Mouse (Mus musculus) gastrocnemius, postnatal 4 days (tissue): ENCODE results near the gene Prss58. TPM values are rescaled to one million over a fixed set of nuclear protein-coding genes. Genes with fewer than 3 reads are reported as not detected.

Experiments
- DNase-seq, 2 experiments: peaks; one replicate each; pipeline ENCODE4 v3.0.0; 2021 to 2022; ENCODE audit warnings: low spot score in 2 of 2, mixed read lengths in 2 of 2
- long read RNA-seq, 2 experiments: library from polyadenylated mRNA; stranded (forward); transcript quantifications; one replicate each; pipeline ENCODE4 v2.0.0; 2021
- total RNA-seq, 2 experiments: library from RNA; stranded (reverse); gene quantifications; 2 replicates each; pipeline ENCODE4 v1.2.3; 2021

The Prss58 gene
- not detected for total RNA-seq
- long read RNA-seq, experiment 1: 0 reads
- long read RNA-seq, experiment 2: 0 reads

GRCm38 (mm10) chr6:40900287-40900686, at the start of gene Prss58:
Gene Prss58, minus strand, starts transcription at chr6:40900387.
- no peak for DNase-seq

DNA sequence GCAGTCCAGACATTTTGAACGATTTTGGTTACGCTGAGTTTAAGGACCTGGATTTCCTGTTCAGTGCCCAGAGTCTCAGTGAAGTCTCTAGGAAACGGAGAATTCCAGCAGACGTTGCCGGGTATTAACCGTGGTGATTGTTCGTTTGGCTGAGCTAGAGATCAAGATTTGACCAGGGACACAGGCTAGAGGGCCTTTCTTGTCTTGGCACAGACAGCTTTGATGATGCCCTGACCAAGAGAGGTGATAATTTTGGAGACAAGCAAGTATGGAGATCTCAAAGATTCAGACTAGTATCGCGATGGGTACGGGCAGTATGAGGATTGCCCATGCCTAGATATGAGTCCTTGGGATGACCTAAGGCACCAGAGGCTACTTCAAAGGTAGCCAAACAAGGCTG, 40.3 kb upstream of the Prss58 start, which contains the start of gene 1700074P13Rik:
1700074P13Rik (minus strand) TSS at position 101 of the 400 bp plus-strand sequence.
- DNase-seq: no peak

- no peak for DNase-seq
Observed at GRCm38 (mm10) chr6:40919954-40920353, 19.8 kb upstream of the Prss58 start.

- DNase-seq: no peak
Observed at GRCm38 (mm10) chr6:40894716-40895115, 5.5 kb downstream of the Prss58 start.

DNA sequence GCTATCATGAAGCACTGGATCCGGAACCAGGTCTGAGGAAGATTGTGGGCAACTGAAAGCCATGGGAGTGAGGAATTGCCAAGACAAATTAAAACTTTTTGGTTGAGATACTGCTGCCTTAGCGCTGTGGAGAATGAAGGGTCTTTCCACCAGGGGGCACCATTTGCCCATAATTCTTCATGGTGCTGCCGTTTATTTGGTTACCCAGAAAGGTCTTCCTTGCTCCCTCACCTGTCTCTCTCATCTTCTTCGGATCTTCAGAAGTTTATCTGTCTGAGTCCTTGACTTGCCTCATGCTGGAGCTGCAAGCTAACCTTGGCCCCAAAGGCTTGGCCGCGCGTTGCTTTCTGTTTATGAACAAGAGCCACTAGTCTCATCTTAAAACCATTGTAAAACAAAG, 6.6 kb downstream of the Prss58 start:
- no peak for DNase-seq

GRCm38 (mm10) chr6:40891754-40892153, 8.4 kb downstream of the Prss58 start:
- no peak for DNase-seq

DNA sequence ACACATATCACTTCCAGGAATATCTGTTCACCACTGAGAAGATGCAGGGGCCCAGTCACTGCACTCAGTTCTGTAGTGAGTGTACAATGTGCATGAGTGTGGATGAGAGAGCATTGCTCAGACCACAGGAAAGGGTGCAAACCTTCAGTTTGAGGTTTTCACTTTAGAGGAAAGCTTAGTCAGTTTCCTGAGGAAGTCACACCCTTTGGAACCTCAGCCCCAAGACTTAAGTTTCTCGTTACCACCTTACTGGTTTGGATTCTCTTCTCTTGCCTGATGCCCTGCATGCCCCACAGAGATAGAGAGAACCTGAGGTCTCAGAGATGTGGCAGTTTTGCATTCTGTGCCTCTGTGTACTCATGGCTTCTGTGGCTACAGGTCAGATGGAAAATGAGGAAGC, 9.2 kb downstream of the Prss58 start:
- no peak for DNase-seq

GRCm38 (mm10) chr6:40887394-40887793, 12.8 kb downstream of the Prss58 start, which contains the start of gene Moxd2:
Gene Moxd2, minus strand, starts transcription at chr6:40887494.
- no peak for DNase-seq

GRCm38 (mm10) chr6:40845283-40845682, 54.9 kb downstream of the Prss58 start:
- DNase-seq: no peak

Other genes starting within 250 kb of the Prss58 start
- not detected for gene Moxd2, start 12.9 kb downstream of the Prss58 start, total RNA-seq
- gene 1700074P13Rik, start 40.2 kb upstream of the Prss58 start, total RNA-seq: not detected
- not detected for gene Gm4744, start 51.5 kb upstream of the Prss58 start, total RNA-seq
- gene 1810009J06Rik, start 64.4 kb upstream of the Prss58 start, total RNA-seq: not detected
- gene Gm2663, start 99.1 kb upstream of the Prss58 start, total RNA-seq: not detected
- not detected for gene 2210010C04Rik, start 135.1 kb upstream of the Prss58 start, total RNA-seq